Mouse (Mus musculus) midbrain, postnatal 0 days (tissue): ENCODE data around the gene Fndc3b. TPM values are rescaled to one million over a fixed set of nuclear protein-coding genes. Genes with fewer than 3 reads are reported as not detected.

Source experiments
- ATAC-seq: fragments of 200-750 bp; cut with Nextera tagmentation; 2 replicates; pipeline ENCODE4 v1.8.0; 2017; ENCODE audit warnings: moderate number of reproducible peaks, mild to moderate bottlenecking, moderate TSS enrichment, moderate library complexity; ENCODE audit not compliant: low FRiP score
- DNase-seq: peaks from one replicate; pipeline ENCODE4 v3.0.0-alpha.2; 2015; ENCODE audit warnings: low spot score
- H3K27ac ChIP-seq: fragments of 300-500 bp; sonication (generic); 2 replicates; pipeline ENCODE4 v1.5.1; 2014; ENCODE audit warnings: low read depth, mild to moderate bottlenecking, low read length, mixed read lengths
- H3K27me3 ChIP-seq: fragments of 300-500 bp; sonication (generic); 2 replicates; pipeline ENCODE4 v1.6.1; 2014; ENCODE audit warnings: low read length, control low read depth, mixed read lengths; ENCODE audit not compliant: insufficient read depth
- H3K36me3 ChIP-seq: fragments of 300-500 bp; sonication (generic); 2 replicates; pipeline ENCODE4 v1.6.1; 2014; ENCODE audit warnings: low read length, control low read depth, mixed read lengths; ENCODE audit not compliant: insufficient read depth
- H3K4me1 ChIP-seq: fragments of 300-500 bp; sonication (generic); 2 replicates; pipeline ENCODE4 v1.6.1; 2014; ENCODE audit warnings: mild to moderate bottlenecking, control low read depth, antibody characterized with exemption, low read length, mixed read lengths; ENCODE audit not compliant: insufficient read depth
- H3K4me2 ChIP-seq: fragments of 300-500 bp; sonication (generic); 2 replicates; pipeline ENCODE4 v1.6.1; 2014; ENCODE audit warnings: low read depth, mild to moderate bottlenecking, low read length, mixed read lengths; ENCODE audit not compliant: poor library complexity, severe bottlenecking
- H3K4me3 ChIP-seq: fragments of 300-500 bp; sonication (generic); 2 replicates; pipeline ENCODE4 v1.5.1; 2014; ENCODE audit warnings: low read depth, mild to moderate bottlenecking, low read length, moderate library complexity
- H3K9ac ChIP-seq: fragments of 300-500 bp; sonication (generic); replicated peaks from 2 replicates; pipeline ENCODE4 v1.6.1; 2014; ENCODE audit warnings: mild to moderate bottlenecking, low read length, moderate library complexity, mixed read lengths; ENCODE audit not compliant: poor library complexity, severe bottlenecking
- H3K9me3 ChIP-seq: fragments of 300-500 bp; sonication (generic); 2 replicates; pipeline ENCODE4 v1.6.1; 2016; ENCODE audit warnings: low read length, control low read depth
- CTCF ChIP-seq: IDR thresholded peaks from 2 replicates; pipeline ENCODE4 v1.5.1; 2016; ENCODE audit warnings: antibody characterized with exemption, mild to moderate bottlenecking
- WGBS: fragments of 180-500 bp; shearing (Covaris S2); extraction: QIAGEN DNeasy Blood & Tissue Kit; methylation state at CpG from one replicate; pipeline ENCODE4 v1.1.7; 2014; 5-methylcytosine and 5-hydroxymethylcytosine counted together
- polyA plus RNA-seq: library from polyadenylated mRNA; unstranded; fragments of >200 nt; fragmentation: Nextera tagmentation; extraction: Ambion mirVana; gene quantifications from 2 replicates; pipeline ENCODE4 v1.2.1, GENCODE M21; 2015
- total RNA-seq: library from RNA; depleted of rRNA; stranded (reverse); fragments of >200 nt; gene quantifications from 2 replicates; pipeline ENCODE4 v1.2.3, GENCODE M21; 2014

The Fndc3b gene
- total and polyA plus RNA-seq, 2 experiments from 2014 or later, result 7.6 to 13.4 TPM

- no peak for DNase-seq
- Histone ChIP-seq H3K27me3 (no peaks in the 10 kb centered on the region), H3K27ac (no peak overlapping the region), H3K9me3 (no peaks in the 10 kb centered on the region), H3K9ac (no peak overlapping the region), H3K36me3 (no peaks in the 10 kb centered on the region), H3K4me3 (no peak overlapping the region), H3K4me1 (no peaks in the 10 kb centered on the region), H3K4me2 (no peak overlapping the region)
- no peak for TF ChIP-seq CTCF
- no peak for ATAC-seq
- 90% methylated on average over 11 of the region's 11 CpGs for WGBS
Observed at GRCm38 (mm10) chr3:27655042-27655441, 56.1 kb downstream of the Fndc3b start.

- Histone ChIP-seq H3K27me3 (no peaks in the 10 kb centered on the region), H3K27ac (no peak overlapping the region), H3K4me1 (0 out of 2 replicates have a peak, but pooled peaks cover 3% of the 10 kb centered on the region), H3K4me3 (no peak overlapping the region), H3K9me3 (no peaks in the 10 kb centered on the region), H3K4me2 (no peak overlapping the region), H3K9ac (no peak overlapping the region), H3K36me3 (no peaks in the 10 kb centered on the region)
- TF ChIP-seq CTCF, result peak; percentile 2; the same call in 1 of the 2 replicates
- WGBS, result 87% methylated on average over 9 of the region's 9 CpGs
- DNase-seq (no peak), ATAC-seq (no peak)
Observed at GRCm38 (mm10) chr3:27652451-27653011, 58.6 kb downstream of the Fndc3b start.

GRCm38 (mm10) chr3:27651731-27652130, 59.4 kb downstream of the Fndc3b start:
- DNase-seq (no peak), ATAC-seq (no peak)
- no peak for TF ChIP-seq CTCF
- Histone ChIP-seq H3K9me3 (no peaks in the 10 kb centered on the region), H3K4me3 (no peak overlapping the region), H3K4me1 (0 out of 2 replicates have a peak, but pooled peaks cover 3% of the 10 kb centered on the region), H3K27ac (no peak overlapping the region), H3K36me3 (no peaks in the 10 kb centered on the region), H3K4me2 (no peak overlapping the region), H3K27me3 (no peaks in the 10 kb centered on the region), H3K9ac (no peak overlapping the region)
- WGBS, result 40% methylated on average over 6 of the region's 6 CpGs

GRCm38 (mm10) chr3:27650083-27650482, 61.0 kb downstream of the Fndc3b start:
- 0 out of 2 replicates have a peak, but pooled peaks cover 3% of the 10 kb centered on the region for H3K4me1 ChIP-seq
- no peaks in the 10 kb centered on the region for H3K9me3 ChIP-seq
- DNase-seq (no peak), ATAC-seq (no peak)
- no peaks in the 10 kb centered on the region for H3K27me3 ChIP-seq
- no peak overlapping the region for H3K4me2 ChIP-seq
- H3K27ac ChIP-seq, result no peak overlapping the region
- no peak overlapping the region for H3K9ac ChIP-seq
- no peak for TF ChIP-seq CTCF
- 89% methylated on average over 11 of the region's 11 CpGs for WGBS
- H3K36me3 ChIP-seq, result no peaks in the 10 kb centered on the region
- H3K4me3 ChIP-seq, result no peak overlapping the region

GRCm38 (mm10) chr3:27649316-27649715, 61.8 kb downstream of the Fndc3b start:
- Histone ChIP-seq H3K27ac (no peak overlapping the region), H3K4me1 (0 out of 2 replicates have a peak, but pooled peaks cover 3% of the 10 kb centered on the region), H3K9ac (no peak overlapping the region), H3K4me3 (no peak overlapping the region), H3K27me3 (no peaks in the 10 kb centered on the region), H3K36me3 (no peaks in the 10 kb centered on the region), H3K4me2 (no peak overlapping the region), H3K9me3 (no peaks in the 10 kb centered on the region)
- ATAC-seq, result no peak
- WGBS, result 67% methylated on average over 1 of the region's 1 CpGs
- DNase-seq, result no peak
- no peak for TF ChIP-seq CTCF

GRCm38 (mm10) chr3:27642381-27642780, 68.7 kb downstream of the Fndc3b start:
- ATAC-seq (no peak), DNase-seq (no peak)
- no peak overlapping the region for H3K4me3 ChIP-seq
- no peak overlapping the region for H3K9ac ChIP-seq
- no peaks in the 10 kb centered on the region for H3K9me3 ChIP-seq
- H3K27ac ChIP-seq, result no peak overlapping the region
- no peaks in the 10 kb centered on the region for H3K27me3 ChIP-seq
- 85% methylated on average over 6 of the region's 6 CpGs for WGBS
- H3K4me1 ChIP-seq, result no peaks in the 10 kb centered on the region
- H3K36me3 ChIP-seq, result no peaks in the 10 kb centered on the region
- H3K4me2 ChIP-seq, result no peak overlapping the region
- TF ChIP-seq CTCF, result no peak
